Mouse (Mus musculus): Measurements from ENCODE around the gene Doc2g. TPM values are rescaled to one million over a fixed set of nuclear protein-coding genes. Genes with fewer than 3 reads are reported as not detected.
A peak's percentile ranks its signal among the peaks of the same experiment; 100 is the strongest.
"Not testable (repeated sequence)": the region's sequence is repeated elsewhere in the genome, so short reads cannot be mapped to it uniquely, and the experiment has no call there.

The Doc2g gene
- polyA plus RNA-seq, 1 experiment from 2014 or later = 8.1 TPM

DNA sequence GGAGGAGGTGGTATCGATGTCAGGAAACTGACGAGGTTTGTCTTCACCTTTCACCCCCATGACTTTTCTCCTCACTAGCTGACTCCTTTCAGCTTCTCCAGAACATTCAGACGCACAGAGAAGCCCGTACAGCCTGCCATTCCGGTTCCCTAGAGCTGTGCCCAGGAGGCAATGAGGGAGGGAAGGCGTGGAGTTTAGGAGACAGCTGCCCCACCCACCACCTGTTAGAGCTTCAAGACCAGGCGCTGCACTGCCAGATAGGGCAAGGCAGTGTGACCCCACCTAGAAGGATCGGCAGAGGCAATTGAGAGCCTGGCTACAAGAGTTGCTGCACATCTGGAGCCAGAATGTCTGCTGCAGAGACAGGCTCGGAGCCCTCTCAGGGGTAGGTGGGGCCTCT lies 30.9 kb upstream of the Doc2g start, which contains the start of gene Aldh3b2:
Gene Aldh3b2, plus strand, starts transcription at position 100 of the 400 bp plus-strand sequence.
- 0 out of 2 replicates have a peak within 1 kb of the TSS, but pooled peaks have one; percentile 7 for H3K9ac ChIP-seq
- no peak within 1 kb of the TSS for H3K4me2 ChIP-seq
- no peaks in the 10 kb centered on the region for H3K9me3 ChIP-seq
- H3K27me3 ChIP-seq = no peaks in the 10 kb centered on the region
- peak within 1 kb of the TSS; percentile 22; the same call in 1 of the 2 replicates for H3K27ac ChIP-seq
- H3K36me3 ChIP-seq = no peaks in the 10 kb centered on the region
- WGBS = 13% methylated on average over 9 of the region's 9 CpGs
- H3K4me1 ChIP-seq = peaks cover 18% of the 10 kb centered on the region
- H3K4me3 ChIP-seq = no peak within 1 kb of the TSS
- ATAC-seq (ENCODE audit: insufficient number of reproducible peaks, insufficient read depth, low FRiP score, low TSS enrichment, low read depth) = no peak

GRCm38 (mm10) chr19:3974608-3975007 lies 28.5 kb upstream of the Doc2g start:
- not testable (repeated sequence) for ATAC-seq (ENCODE audit: insufficient number of reproducible peaks, insufficient read depth, low FRiP score, low TSS enrichment, low read depth); H3K9ac ChIP-seq; H3K4me2 ChIP-seq; H3K27me3 ChIP-seq; H3K9me3 ChIP-seq; H3K36me3 ChIP-seq; H3K27ac ChIP-seq; H3K4me3 ChIP-seq
- 72% methylated on average over 6 of the region's 6 CpGs for WGBS
- peaks cover 13% of the 10 kb centered on the region for H3K4me1 ChIP-seq

DNA sequence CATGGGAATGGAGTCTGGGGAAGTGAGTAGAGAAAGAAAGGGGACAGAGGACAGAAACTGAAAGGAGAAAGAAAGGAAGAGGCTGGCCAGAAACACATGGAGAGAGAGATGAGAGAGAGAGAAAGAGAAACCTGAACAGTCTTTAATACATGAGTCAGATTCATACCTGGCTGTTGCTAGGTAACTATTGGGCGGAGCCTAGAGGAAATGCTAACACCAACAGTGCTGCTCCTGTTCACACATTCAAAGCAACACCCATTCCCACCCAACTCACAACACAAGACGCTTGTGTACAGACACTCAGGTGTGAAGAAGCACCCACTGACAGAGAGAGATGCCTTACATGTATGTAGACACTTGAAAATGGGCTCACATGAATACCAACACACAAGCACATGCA lies 27.2 kb upstream of the Doc2g start:
- WGBS = 63% methylated on average over 2 of the region's 2 CpGs

DNA sequence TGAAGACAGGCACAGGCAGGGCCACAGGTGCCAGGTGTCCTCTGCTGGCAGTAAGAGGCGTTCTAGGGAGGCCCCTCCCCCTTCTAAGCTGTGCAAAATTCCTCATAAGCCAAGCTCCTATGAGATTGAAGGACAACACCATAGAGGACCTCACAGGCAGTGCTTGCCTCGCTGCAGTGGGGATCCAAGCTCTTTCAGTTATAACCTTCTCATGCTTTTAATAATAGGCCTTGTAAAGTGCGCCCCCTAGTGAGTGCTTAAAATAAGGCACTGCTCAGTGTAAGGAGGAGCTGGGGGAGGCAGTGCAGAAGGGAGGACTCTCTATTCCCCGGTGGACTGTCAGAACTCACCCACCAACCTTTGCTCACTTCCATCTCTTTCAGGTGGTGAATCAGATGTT lies 22.8 kb upstream of the Doc2g start:
- Histone ChIP-seq H3K27ac (no peak overlapping the region), H3K36me3 (no peaks in the 10 kb centered on the region), H3K9ac (no peak overlapping the region), H3K9me3 (no peaks in the 10 kb centered on the region), H3K4me2 (no peak overlapping the region), H3K27me3 (no peaks in the 10 kb centered on the region), H3K4me1 (peaks cover 10% of the 10 kb centered on the region), H3K4me3 (no peak overlapping the region)
- 10% methylated on average over 4 of the region's 4 CpGs for WGBS
- ATAC-seq (ENCODE audit: insufficient number of reproducible peaks, insufficient read depth, low FRiP score, low TSS enrichment, low read depth) = peak; percentile 39; the same call in 1 of the 2 replicates

More for the DNA sequence above, 27.2 kb upstream of the Doc2g start:
- H3K4me3 ChIP-seq = no peak overlapping the region
- H3K4me1 ChIP-seq = peaks cover 13% of the 10 kb centered on the region
- H3K27ac ChIP-seq = no peak overlapping the region
- H3K27me3 ChIP-seq = no peaks in the 10 kb centered on the region
- ATAC-seq (ENCODE audit: insufficient number of reproducible peaks, insufficient read depth, low FRiP score, low TSS enrichment, low read depth) = no peak
- no peaks in the 10 kb centered on the region for H3K36me3 ChIP-seq
- no peak overlapping the region for H3K4me2 ChIP-seq
- no peak overlapping the region for H3K9ac ChIP-seq
- H3K9me3 ChIP-seq = no peaks in the 10 kb centered on the region

DNA sequence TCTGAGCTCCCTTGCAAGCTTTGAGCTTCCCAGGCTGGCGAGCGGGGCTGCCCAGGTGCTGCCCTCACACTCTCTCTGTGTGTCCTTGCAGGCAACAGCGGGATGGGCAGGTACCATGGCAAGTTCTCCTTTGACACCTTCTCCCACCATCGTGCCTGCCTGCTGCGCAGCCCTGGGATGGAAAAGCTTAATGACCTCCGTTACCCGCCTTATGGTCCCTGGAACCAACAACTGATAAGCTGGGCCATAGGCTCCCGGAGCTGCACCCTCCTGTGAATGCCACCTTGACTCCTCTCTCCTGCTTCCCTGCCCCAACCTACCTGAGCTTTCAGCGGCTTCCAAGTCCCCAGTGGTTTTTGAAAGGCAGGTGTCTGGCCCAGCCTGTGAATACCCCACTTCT lies 22.2 kb upstream of the Doc2g start:
- ATAC-seq (ENCODE audit: insufficient number of reproducible peaks, insufficient read depth, low FRiP score, low TSS enrichment, low read depth) = no peak
- no peaks in the 10 kb centered on the region for H3K27me3 ChIP-seq
- H3K27ac ChIP-seq = no peak overlapping the region
- WGBS = 83% methylated on average over 9 of the region's 9 CpGs
- no peak overlapping the region for H3K4me2 ChIP-seq
- H3K4me3 ChIP-seq = no peak overlapping the region
- H3K9me3 ChIP-seq = no peaks in the 10 kb centered on the region
- no peaks in the 10 kb centered on the region for H3K36me3 ChIP-seq
- H3K9ac ChIP-seq = no peak overlapping the region
- peaks cover 8% of the 10 kb centered on the region for H3K4me1 ChIP-seq

GRCm38 (mm10) chr19:3983527-3984200 lies 19.4 kb upstream of the Doc2g start:
- peaks cover 19% of the 10 kb centered on the region for H3K4me1 ChIP-seq
- no peak overlapping the region for H3K9ac ChIP-seq
- no peak overlapping the region for H3K27ac ChIP-seq
- ATAC-seq (ENCODE audit: insufficient number of reproducible peaks, insufficient read depth, low FRiP score, low TSS enrichment, low read depth) = no peak
- no peak overlapping the region for H3K4me2 ChIP-seq
- 18% methylated on average over 9 of the region's 9 CpGs for WGBS
- H3K36me3 ChIP-seq = no peaks in the 10 kb centered on the region
- no peaks in the 10 kb centered on the region; the same call in 1 of the 2 replicates for H3K9me3 ChIP-seq
- no peaks in the 10 kb centered on the region for H3K27me3 ChIP-seq
- no peak overlapping the region for H3K4me3 ChIP-seq

- Histone ChIP-seq H3K27ac (no peak overlapping the region), H3K36me3 (no peaks in the 10 kb centered on the region), H3K9me3 (no peaks in the 10 kb centered on the region; the same call in 1 of the 2 replicates), H3K4me2 (no peak overlapping the region), H3K4me1 (peaks cover 19% of the 10 kb centered on the region), H3K9ac (no peak overlapping the region), H3K4me3 (no peak overlapping the region), H3K27me3 (no peaks in the 10 kb centered on the region)
- ATAC-seq (ENCODE audit: insufficient number of reproducible peaks, insufficient read depth, low FRiP score, low TSS enrichment, low read depth) = no peak
- 48% methylated on average over 8 of the region's 8 CpGs for WGBS
These were observed 17.8 kb upstream of the Doc2g start for GRCm38 (mm10) chr19:3985261-3985681.

DNA sequence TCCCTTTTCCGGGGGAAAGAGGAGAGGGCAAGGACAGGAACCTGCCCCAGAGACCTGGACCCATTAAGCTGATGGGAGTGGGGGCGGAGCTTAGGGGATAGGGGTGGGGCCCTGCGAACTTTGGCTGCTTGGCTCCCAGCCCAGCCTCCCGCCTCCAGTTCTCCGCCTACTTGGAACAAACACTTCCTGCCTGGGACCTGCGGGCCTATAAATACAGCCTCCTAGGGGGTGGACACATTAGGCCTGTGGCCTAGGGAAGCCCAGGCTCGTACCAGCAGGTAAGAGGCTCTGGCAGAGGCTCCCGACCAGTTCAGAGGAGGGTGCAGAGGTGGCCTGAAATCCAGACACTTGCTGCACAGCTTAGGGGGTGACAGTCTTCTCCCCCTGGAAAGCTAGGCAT lies 16.8 kb upstream of the Doc2g start, which contains the start of gene Acy3:
Gene Acy3, plus strand, starts transcription at position 237 of the 400 bp plus-strand sequence.
- Histone ChIP-seq H3K9me3 (no peaks in the 10 kb centered on the region; the same call in 1 of the 2 replicates), H3K27me3 (no peaks in the 10 kb centered on the region), H3K27ac (no peak within 1 kb of the TSS), H3K4me3 (no peak within 1 kb of the TSS), H3K4me1 (peaks cover 19% of the 10 kb centered on the region), H3K9ac (peak within 1 kb of the TSS; percentile 37; the same call in 1 of the 2 replicates), H3K36me3 (no peaks in the 10 kb centered on the region), H3K4me2 (peak within 1 kb of the TSS; percentile 29)
- no peak for ATAC-seq (ENCODE audit: insufficient number of reproducible peaks, insufficient read depth, low FRiP score, low TSS enrichment, low read depth)
- WGBS = 11% methylated on average over 8 of the region's 8 CpGs

DNA sequence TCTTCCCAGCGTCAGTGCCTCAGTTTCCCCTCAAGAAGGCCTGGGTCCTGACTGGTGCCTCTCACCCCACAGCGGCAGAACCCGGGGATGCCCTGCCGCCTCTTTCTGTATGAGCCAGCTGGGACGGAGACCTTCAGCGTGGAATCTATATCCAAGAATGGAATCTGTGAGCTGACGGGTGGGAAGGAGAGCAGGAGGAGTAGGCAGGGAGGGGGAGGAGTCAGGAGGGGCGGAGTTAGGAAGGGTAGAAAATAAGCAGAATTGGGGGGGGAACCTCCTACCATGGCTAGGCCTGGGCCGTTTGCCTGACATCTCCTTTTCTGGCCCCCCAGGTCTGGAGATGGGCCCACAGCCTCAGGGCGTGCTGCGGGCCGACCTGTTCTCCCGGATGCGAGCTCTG lies 15.0 kb upstream of the Doc2g start:
- no peak for ATAC-seq (ENCODE audit: insufficient number of reproducible peaks, insufficient read depth, low FRiP score, low TSS enrichment, low read depth)
- no peaks in the 10 kb centered on the region for H3K36me3 ChIP-seq
- H3K9me3 ChIP-seq = no peaks in the 10 kb centered on the region; the same call in 1 of the 2 replicates
- H3K4me1 ChIP-seq = peaks cover 19% of the 10 kb centered on the region
- H3K9ac ChIP-seq = no peak overlapping the region
- no peaks in the 10 kb centered on the region for H3K27me3 ChIP-seq
- no peak overlapping the region for H3K4me2 ChIP-seq
- H3K4me3 ChIP-seq = no peak overlapping the region
- no peak overlapping the region for H3K27ac ChIP-seq
- 88% methylated on average over 14 of the region's 14 CpGs for WGBS

DNA sequence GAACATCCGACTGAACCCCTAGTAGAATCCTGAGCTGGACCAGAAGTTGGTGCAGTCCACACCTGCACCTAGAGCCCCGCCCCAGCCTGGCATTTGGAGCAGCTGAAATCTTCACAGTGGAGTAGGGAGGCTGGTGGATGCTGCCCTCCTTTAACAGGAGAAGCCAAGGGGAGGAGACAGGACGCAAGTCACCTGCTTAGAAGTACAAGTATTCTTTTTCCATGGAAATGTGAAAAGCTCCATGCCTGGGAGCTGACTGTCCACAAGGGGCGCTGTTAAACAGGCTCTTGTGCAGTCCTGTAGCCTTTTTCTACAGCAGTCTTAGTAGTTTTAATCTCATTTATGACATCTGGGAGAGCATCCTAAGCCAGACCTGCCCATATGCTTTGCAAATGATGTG lies 14.4 kb upstream of the Doc2g start:
- peaks cover 14% of the 10 kb centered on the region for H3K4me1 ChIP-seq
- 85% methylated on average over 4 of the region's 4 CpGs for WGBS
- no peak overlapping the region for H3K4me2 ChIP-seq
- no peaks in the 10 kb centered on the region for H3K27me3 ChIP-seq
- no peak overlapping the region for H3K4me3 ChIP-seq
- no peaks in the 10 kb centered on the region; the same call in 1 of the 2 replicates for H3K9me3 ChIP-seq
- ATAC-seq (ENCODE audit: insufficient number of reproducible peaks, insufficient read depth, low FRiP score, low TSS enrichment, low read depth) = no peak
- no peak overlapping the region for H3K27ac ChIP-seq
- no peak overlapping the region for H3K9ac ChIP-seq
- H3K36me3 ChIP-seq = no peaks in the 10 kb centered on the region

- Histone ChIP-seq H3K4me3 (no peak overlapping the region), H3K27ac (no peak overlapping the region), H3K36me3 (no peaks in the 10 kb centered on the region), H3K9ac (peak overlapping the region; percentile 27; the same call in 1 of the 2 replicates), H3K27me3 (no peaks in the 10 kb centered on the region), H3K4me2 (no peak overlapping the region), H3K4me1 (peaks cover 12% of the 10 kb centered on the region), H3K9me3 (no peaks in the 10 kb centered on the region; the same call in 1 of the 2 replicates)
- ATAC-seq (ENCODE audit: insufficient number of reproducible peaks, insufficient read depth, low FRiP score, low TSS enrichment, low read depth) = no peak
- WGBS = 62% methylated on average over 6 of the region's 6 CpGs
These were observed 12.3 kb upstream of the Doc2g start for GRCm38 (mm10) chr19:3990804-3991203.

- no peaks in the 10 kb centered on the region for H3K27me3 ChIP-seq
- H3K4me3 ChIP-seq = no peak overlapping the region
- H3K4me1 ChIP-seq = peaks cover 8% of the 10 kb centered on the region
- 95% methylated on average over 3 of the region's 3 CpGs for WGBS
- H3K9me3 ChIP-seq = no peaks in the 10 kb centered on the region; the same call in 1 of the 2 replicates
- H3K9ac ChIP-seq = no peak overlapping the region
- no peak overlapping the region for H3K4me2 ChIP-seq
- H3K27ac ChIP-seq = no peak overlapping the region
- no peaks in the 10 kb centered on the region for H3K36me3 ChIP-seq
- no peak for ATAC-seq (ENCODE audit: insufficient number of reproducible peaks, insufficient read depth, low FRiP score, low TSS enrichment, low read depth)
These were observed 11.6 kb upstream of the Doc2g start for GRCm38 (mm10) chr19:3991562-3991961.

Measured in embryonic facial prominence, embryonic 13.5 days (tissue).